Mouse (Mus musculus) heart, embryonic 16.5 days (tissue): Measurements from ENCODE around the gene Gm47995. TPM values are rescaled to one million over a fixed set of nuclear protein-coding genes. Genes with fewer than 3 reads are reported as not detected.

Source experiments
- ATAC-seq: fragments of 200-750 bp; cut with Nextera tagmentation; replicated peaks from 2 replicates; pipeline ENCODE4 v1.8.0; 2017; ENCODE audit warnings: moderate number of reproducible peaks; ENCODE audit not compliant: insufficient read depth, low FRiP score; ENCODE audit errors: extremely low read depth
- H3K27ac ChIP-seq: fragments of 300-500 bp; sonication (generic); 2 replicates; pipeline ENCODE4 v1.5.1; 2014; ENCODE audit warnings: mild to moderate bottlenecking, low read length, control low read depth, moderate library complexity
- H3K27me3 ChIP-seq: fragments of 300-500 bp; sonication (generic); 2 replicates; pipeline ENCODE4 v1.6.1; 2014; ENCODE audit warnings: low read length, mixed read lengths; ENCODE audit not compliant: control insufficient read depth, insufficient read depth
- H3K36me3 ChIP-seq: fragments of 300-500 bp; sonication (generic); 2 replicates; pipeline ENCODE4 v1.6.1; 2014; ENCODE audit not compliant: control insufficient read depth, insufficient read depth
- H3K4me1 ChIP-seq: fragments of 300-500 bp; sonication (generic); 2 replicates; pipeline ENCODE4 v1.6.1; 2014; ENCODE audit warnings: low read length, mixed read lengths; ENCODE audit not compliant: control insufficient read depth, insufficient read depth
- H3K4me2 ChIP-seq: fragments of 300-500 bp; sonication (generic); 2 replicates; pipeline ENCODE4 v1.6.1; 2014; ENCODE audit warnings: low read depth, mild to moderate bottlenecking, control low read depth, low read length
- H3K4me3 ChIP-seq: fragments of 300-500 bp; sonication (generic); 2 replicates; pipeline ENCODE4 v1.5.1; 2014; ENCODE audit warnings: mild to moderate bottlenecking, control low read depth, low read length
- H3K9ac ChIP-seq: fragments of 300-500 bp; sonication (generic); 2 replicates; pipeline ENCODE4 v1.6.1; 2014; ENCODE audit warnings: low read length, control low read depth
- H3K9me3 ChIP-seq: fragments of 300-500 bp; sonication (generic); replicated peaks from 2 replicates; pipeline ENCODE4 v1.6.1; 2016; ENCODE audit warnings: low read length; ENCODE audit not compliant: control insufficient read depth
- WGBS: fragments of 180-500 bp; shearing (Covaris S2); extraction: QIAGEN DNeasy Blood & Tissue Kit; methylation state at CpG from one replicate; pipeline ENCODE4 v1.1.7; 2014; 5-methylcytosine and 5-hydroxymethylcytosine counted together
- polyA plus RNA-seq: library from polyadenylated mRNA; unstranded; fragments of >200 nt; fragmentation: Nextera tagmentation; extraction: Ambion mirVana; gene quantifications from 2 replicates; pipeline ENCODE4 v1.2.1, GENCODE M21; 2015

Gm47995 gene
- polyA plus RNA-seq, 1 experiment from 2014 or later, result not detected

DNA sequence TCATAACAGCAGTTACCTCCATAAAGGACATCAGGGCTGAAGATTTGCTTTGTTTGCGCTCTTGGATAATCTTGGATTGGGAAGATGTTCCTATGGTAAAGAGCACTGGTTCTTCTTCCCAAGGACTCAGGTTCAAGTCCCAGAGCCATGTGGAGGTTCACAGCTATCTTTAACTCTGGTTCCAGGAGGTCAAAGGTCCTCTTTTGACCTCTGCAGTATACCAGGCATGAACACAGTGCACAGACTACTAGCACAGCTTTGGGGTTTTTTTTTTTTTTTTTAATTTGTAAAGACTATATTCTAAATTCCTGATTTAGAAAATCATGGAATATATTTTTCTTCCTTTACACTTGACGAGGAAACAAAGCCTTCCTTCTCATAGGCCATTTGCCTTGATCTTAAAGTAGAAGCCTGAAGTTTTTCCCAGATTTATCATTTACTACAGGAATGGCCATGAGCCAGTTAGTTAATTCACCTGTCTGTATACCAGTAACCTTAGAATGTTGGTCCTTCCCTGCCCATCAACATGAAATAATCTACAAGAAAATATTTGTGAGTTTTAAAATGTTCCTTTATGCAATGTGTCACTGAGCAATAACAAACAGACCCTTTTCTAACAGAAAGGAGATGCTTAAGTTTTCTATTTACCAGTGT lies 39.3 kb upstream of the Gm47995 start:
- Histone ChIP-seq H3K36me3 (no peaks in the 10 kb centered on the region), H3K4me1 (peaks cover 14% of the 10 kb centered on the region), H3K27me3 (no peaks in the 10 kb centered on the region), H3K4me3 (no peak overlapping the region), H3K9me3 (no peaks in the 10 kb centered on the region), H3K9ac (no peak overlapping the region), H3K4me2 (no peak overlapping the region), H3K27ac (no peak overlapping the region)
- no peak for ATAC-seq
- WGBS, result 90% methylated on average over 2 of the region's 2 CpGs

DNA sequence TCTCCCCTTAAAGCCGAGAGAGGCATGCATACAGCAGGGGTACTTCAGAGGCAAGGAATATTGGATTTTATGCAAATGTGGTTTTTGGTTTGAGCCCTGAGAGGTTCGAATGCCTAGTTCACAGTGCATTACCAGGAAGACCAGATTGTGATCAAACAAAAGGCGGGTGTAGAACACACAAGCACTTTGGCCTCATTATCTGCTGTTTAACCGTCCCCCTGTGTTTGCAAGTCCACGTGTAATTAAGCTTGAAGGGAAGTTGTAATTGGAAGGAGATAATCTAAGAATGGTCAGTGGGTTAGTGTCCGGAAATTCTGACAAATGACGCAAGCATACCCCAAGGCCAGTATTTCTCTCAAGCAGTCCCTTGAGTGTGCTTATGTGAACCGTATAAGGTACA lies 32.2 kb upstream of the Gm47995 start:
- ATAC-seq, result no peak

DNA sequence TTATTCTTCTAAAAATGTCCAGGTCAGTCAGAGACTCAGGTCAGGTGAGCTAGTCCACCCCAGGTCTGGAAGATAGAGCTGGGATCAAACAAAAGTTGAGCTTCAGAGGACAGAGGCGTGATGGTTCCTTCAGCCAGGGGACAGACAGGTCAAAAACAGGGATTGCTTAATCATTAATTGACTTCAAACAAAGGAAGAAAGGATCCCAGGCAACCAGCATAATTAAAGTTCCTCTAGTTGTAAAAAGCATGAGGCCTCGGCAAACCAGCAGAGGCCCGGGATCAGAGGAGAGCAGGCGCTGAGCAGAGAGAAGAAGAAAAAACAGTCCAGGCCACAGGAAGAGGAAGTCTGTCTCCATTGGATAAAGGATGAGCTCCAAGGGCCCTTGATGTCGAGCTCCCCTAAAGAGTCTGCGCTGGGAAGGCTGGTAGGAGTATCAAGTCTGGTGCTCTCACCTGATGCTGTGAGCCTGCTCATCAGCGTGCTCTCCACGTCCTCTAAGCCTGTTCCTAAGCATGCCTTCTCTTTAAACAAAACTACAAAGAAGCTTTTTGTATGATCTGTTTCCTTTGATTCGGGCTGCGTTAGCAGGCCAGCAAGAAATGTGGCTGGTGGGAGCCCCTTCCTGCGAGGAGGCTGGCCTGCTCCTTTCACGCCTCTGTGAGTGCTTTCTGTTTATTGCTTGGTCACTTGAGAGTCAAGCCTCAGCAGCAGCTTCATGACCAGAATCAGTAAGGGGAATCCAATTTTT lies 30.8 kb upstream of the Gm47995 start:
- Histone ChIP-seq H3K4me1 (0 out of 2 replicates have a peak, but pooled peaks cover 2% of the 10 kb centered on the region), H3K27ac (no peak overlapping the region), H3K27me3 (no peaks in the 10 kb centered on the region), H3K36me3 (no peaks in the 10 kb centered on the region), H3K4me3 (no peak overlapping the region), H3K9ac (no peak overlapping the region), H3K4me2 (no peak overlapping the region), H3K9me3 (no peaks in the 10 kb centered on the region)
- no peak for ATAC-seq
- 55% methylated on average over 12 of the region's 12 CpGs for WGBS

More for the DNA sequence above, 32.2 kb upstream of the Gm47995 start:
- H3K4me2 ChIP-seq, result no peak overlapping the region
- H3K4me3 ChIP-seq, result no peak overlapping the region
- H3K9me3 ChIP-seq, result no peaks in the 10 kb centered on the region
- H3K36me3 ChIP-seq, result no peaks in the 10 kb centered on the region
- WGBS, result 48% methylated on average over 8 of the region's 8 CpGs
- no peaks in the 10 kb centered on the region for H3K27me3 ChIP-seq
- H3K9ac ChIP-seq, result no peak overlapping the region
- H3K4me1 ChIP-seq, result no peaks in the 10 kb centered on the region
- no peak overlapping the region for H3K27ac ChIP-seq

DNA sequence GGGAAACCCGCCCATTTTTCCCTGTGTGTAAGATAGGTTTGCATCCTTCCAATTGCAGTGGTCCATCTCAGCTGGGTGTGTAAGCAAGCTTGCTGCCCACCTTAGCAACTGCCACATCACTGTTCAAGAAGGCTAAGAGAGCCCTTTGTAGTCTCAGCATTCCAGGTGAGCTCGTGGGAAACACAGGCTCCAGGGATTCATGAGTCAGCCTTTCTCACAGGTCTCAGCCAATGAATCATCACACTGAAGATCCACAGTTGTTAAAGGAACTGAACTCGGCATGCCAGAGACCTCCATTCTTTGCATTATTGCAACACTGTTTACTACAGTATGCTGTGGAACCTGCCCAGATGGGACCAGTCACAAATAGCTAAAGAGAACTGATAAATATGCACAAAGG lies 29.6 kb upstream of the Gm47995 start:
- Histone ChIP-seq H3K9ac (no peak overlapping the region), H3K27me3 (no peaks in the 10 kb centered on the region), H3K4me2 (no peak overlapping the region), H3K27ac (no peak overlapping the region), H3K9me3 (no peaks in the 10 kb centered on the region), H3K4me1 (0 out of 2 replicates have a peak, but pooled peaks cover 2% of the 10 kb centered on the region), H3K36me3 (no peaks in the 10 kb centered on the region), H3K4me3 (no peak overlapping the region)
- no peak for ATAC-seq
- whole genome bisulfite sequencing, result 69% methylated on average over 3 of the region's 3 CpGs

DNA sequence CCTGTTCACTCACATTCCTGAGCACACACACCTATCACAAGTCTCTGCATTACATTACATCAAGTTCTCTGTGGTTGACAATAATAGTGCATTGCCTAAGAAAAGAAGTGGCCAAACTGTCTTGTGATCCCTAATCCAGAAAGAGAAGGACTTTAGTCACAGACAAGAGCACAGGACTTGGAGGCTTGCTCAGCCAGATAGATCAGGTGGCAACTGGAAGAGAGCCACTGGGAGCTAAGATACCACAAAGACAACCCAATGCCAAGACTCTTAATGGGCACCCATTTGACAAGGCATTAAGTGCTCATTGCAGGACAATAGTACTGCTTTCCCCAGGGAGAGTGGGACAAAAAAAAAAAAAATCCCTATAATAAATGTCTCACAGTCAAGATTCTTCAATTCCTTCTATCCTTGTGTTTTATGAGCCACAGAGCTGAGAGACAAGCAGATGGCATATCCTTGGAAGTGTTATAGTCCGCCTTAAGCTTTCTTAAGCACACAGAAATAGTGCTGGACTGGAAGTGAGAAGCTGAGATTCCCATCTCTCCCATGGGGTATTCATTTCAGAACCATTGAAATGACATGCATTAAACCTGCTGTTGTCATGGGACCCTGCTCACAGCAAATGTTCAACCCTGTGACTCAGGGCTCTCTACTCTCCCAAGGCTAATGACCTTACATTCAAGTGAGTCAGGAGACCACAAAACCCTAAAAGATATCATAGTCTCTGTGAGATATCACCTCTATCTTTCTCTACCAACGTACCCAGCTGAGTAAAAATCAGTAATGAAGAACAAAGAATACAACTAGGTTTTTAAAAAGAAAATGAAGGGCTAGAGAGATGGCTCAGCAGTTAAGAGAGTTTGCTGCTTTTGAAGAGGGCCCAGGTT lies 26.4 kb upstream of the Gm47995 start:
- no peak overlapping the region for H3K4me2 ChIP-seq
- no peak; the same call in 1 of the 2 replicates for ATAC-seq
- WGBS, result 73% methylated on average over 2 of the region's 2 CpGs

DNA sequence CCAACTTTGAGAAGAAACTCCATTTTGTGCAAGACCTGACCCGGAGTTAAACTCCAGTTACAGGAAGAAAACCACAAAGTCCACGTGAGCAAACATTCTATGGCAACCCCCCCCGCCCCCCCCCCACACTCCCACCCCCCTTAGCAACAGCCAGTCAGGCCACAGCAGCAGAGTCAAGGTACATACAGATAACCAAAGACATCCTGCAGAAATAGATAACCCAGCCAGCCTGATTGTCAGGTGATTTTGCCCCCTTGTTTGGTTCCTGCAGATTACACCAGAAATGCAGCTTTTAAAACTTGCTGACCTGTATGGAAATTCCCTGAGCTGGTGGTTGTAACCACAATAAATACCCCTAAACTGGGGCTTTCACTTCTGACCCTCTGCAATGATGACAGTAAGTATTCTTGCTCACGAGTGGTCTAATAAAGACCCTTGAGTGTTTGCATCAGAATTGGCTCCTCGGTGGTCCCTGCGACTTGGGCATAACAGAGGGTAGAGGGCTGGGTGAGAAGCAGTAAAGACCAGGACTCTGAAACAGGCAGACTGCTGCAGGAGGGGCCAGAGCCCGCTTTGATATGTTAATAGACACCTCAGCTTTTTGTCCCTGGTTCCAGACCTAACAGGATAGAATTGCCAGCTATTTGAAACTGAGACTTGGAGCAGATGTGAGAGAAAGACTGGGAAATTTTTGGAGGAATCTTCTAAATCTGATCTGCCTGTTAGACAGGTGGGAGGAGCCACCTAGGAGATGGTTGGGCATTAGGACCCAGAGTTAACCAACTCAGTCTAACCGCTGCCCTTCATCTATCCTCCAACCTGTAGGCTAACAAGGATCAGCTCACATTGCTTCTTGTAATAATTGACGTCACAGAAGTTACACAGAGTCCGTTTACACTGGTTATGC lies 21.0 kb upstream of the Gm47995 start:
- H3K27me3 ChIP-seq, result no peaks in the 10 kb centered on the region
- H3K4me2 ChIP-seq, result peak overlapping the region; percentile 50
- no peaks in the 10 kb centered on the region for H3K36me3 ChIP-seq
- H3K27ac ChIP-seq, result no peak overlapping the region; the same call in 1 of the 2 replicates
- WGBS, result 16% methylated on average over 10 of the region's 10 CpGs
- no peaks in the 10 kb centered on the region for H3K9me3 ChIP-seq
- H3K4me1 ChIP-seq, result 0 out of 2 replicates have a peak, but pooled peaks cover 3% of the 10 kb centered on the region
- H3K9ac ChIP-seq, result no peak overlapping the region
- peak; percentile 83 for ATAC-seq
- peak overlapping the region; percentile 21; the same call in 1 of the 2 replicates for H3K4me3 ChIP-seq

More for the DNA sequence above, 26.4 kb upstream of the Gm47995 start:
- H3K9me3 ChIP-seq, result no peaks in the 10 kb centered on the region
- H3K27me3 ChIP-seq, result no peaks in the 10 kb centered on the region
- H3K4me1 ChIP-seq, result 0 out of 2 replicates have a peak, but pooled peaks cover 2% of the 10 kb centered on the region
- no peak overlapping the region for H3K9ac ChIP-seq
- H3K36me3 ChIP-seq, result no peaks in the 10 kb centered on the region
- no peak overlapping the region for H3K27ac ChIP-seq
- no peak overlapping the region for H3K4me3 ChIP-seq

DNA sequence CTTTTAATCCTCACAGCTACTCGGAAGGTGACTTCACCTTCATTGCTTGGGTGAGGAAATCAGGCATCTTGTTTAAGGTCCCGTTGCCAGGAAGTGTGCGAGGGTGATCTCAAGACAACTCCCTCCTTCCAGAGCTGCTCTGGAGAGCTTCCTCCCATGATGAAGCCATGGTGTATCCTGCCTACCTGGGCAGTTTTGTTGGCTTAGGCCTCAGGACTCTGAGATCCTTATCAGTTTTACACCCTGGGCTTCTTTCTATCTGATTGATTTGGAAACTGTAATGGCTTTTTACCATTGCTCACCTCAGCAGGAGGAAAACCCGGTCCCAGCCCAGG lies 20.3 kb upstream of the Gm47995 start:
- no peak overlapping the region for H3K9ac ChIP-seq
- ATAC-seq, result peak; percentile 25; the same call in 1 of the 2 replicates
- H3K36me3 ChIP-seq, result no peaks in the 10 kb centered on the region
- peak overlapping the region; percentile 50 for H3K4me2 ChIP-seq
- 33% methylated on average over 4 of the region's 4 CpGs for WGBS
- peak overlapping the region; percentile 21; the same call in 1 of the 2 replicates for H3K4me3 ChIP-seq
- no peak overlapping the region; the same call in 1 of the 2 replicates for H3K27ac ChIP-seq
- no peaks in the 10 kb centered on the region for H3K27me3 ChIP-seq
- 0 out of 2 replicates have a peak, but pooled peaks cover 3% of the 10 kb centered on the region for H3K4me1 ChIP-seq
- H3K9me3 ChIP-seq, result no peaks in the 10 kb centered on the region

DNA sequence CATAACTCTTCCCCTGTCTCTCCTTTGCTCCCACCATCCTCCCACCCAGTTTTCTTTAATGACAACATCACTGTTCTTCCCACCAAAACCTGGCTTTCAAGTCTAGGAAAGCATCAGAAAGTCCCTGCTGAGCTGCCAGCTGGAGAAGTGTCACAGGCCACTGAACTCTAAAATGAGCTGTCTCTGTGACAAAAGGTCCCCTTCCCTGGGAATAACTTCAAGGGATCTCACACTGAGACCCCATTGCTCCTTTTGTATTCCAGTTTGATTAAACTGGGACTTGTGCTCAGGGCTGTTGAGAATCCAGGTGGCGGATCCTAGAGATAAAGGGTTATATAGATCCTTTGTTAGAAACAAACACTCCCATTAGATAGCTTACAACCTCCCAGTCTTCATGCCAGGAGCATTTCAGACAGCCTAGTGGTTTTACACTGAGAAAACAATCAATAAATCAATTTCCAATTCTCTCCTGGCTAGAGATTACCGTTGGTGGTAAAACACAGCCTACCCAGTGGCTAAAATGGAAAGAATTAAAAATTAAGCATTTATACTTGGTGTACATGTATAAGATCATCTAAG lies 19.7 kb upstream of the Gm47995 start:
- Histone ChIP-seq H3K27ac (no peak overlapping the region), H3K4me2 (no peak overlapping the region), H3K4me3 (no peak overlapping the region), H3K4me1 (0 out of 2 replicates have a peak, but pooled peaks cover 3% of the 10 kb centered on the region), H3K9me3 (no peaks in the 10 kb centered on the region), H3K27me3 (no peaks in the 10 kb centered on the region), H3K9ac (no peak overlapping the region), H3K36me3 (no peaks in the 10 kb centered on the region)
- 70% methylated on average over 2 of the region's 2 CpGs for WGBS
- no peak for ATAC-seq
